In the genomic region with DNA sequence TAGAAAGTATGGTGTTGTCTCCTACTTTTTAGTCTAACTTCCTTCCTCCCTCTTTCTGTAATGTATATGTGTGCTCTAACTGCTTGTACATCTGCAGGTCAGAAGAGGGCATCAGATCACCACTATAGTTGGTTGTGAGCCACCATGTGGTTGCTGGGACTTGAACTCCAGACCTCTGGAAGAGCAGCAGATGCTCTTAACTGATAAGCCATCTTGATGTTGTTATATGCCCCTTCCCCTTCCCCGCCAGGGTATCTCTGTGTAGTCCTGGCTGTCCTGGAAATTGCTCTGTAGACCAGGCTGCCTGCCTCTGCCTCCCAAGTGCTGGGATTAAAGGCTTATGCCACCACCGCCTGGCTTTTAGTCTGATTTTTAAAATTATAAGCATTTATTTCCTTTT, we compare ENCODE assay signal across 18 mouse cellular contexts. TPM values are rescaled to one million over a fixed set of nuclear protein-coding genes. Genes with fewer than 3 reads are reported as not detected.
DNase-seq lines count a peak whose midpoint lies in the region; ATAC-seq and TF ChIP-seq lines count a peak whose summit lies in the region.
"Had no signal": no experiment of that assay in that cellular context is flagged by ENCODE, and none has a peak within 500 bp of the region (broad histone marks: within the 10 kb centered on the region; RNA-seq: fewer than 3 reads in every experiment).

No protein-coding gene starts in this region.

- ATAC-seq in intestine, postnatal 0 days: no peak
- no peak for ATAC-seq in intestine, embryonic 15.5 days
- no peak for ATAC-seq in forebrain, embryonic 15.5 days (replicated peaks)

- 95% methylated on average over 2 of the region's 2 CpGs for WGBS in intestine, postnatal 0 days
- WGBS in intestine, embryonic 15.5 days: 90% methylated on average over 2 of the region's 2 CpGs
- 91% methylated on average over 2 of the region's 2 CpGs for WGBS in forebrain, embryonic 15.5 days

- no peaks in the 10 kb centered on the region for H3K27me3 ChIP-seq in intestine, postnatal 0 days (replicated peaks; ENCODE audit: control insufficient read depth, insufficient read depth, low read length)
- no peaks in the 10 kb centered on the region for H3K27me3 ChIP-seq in intestine, embryonic 15.5 days (replicated peaks)
- H3K27me3 ChIP-seq in forebrain, embryonic 15.5 days: no peaks in the 10 kb centered on the region
- H3K27me3 ChIP-seq: heart, embryonic 13.5 days; limb, embryonic 13.5 days had no signal

- no peak overlapping the region for H3K27ac ChIP-seq in intestine, postnatal 0 days (ENCODE audit: low read depth, low read length)
- H3K27ac ChIP-seq in intestine, embryonic 15.5 days: no peak overlapping the region
- no peak overlapping the region for H3K27ac ChIP-seq in forebrain, embryonic 15.5 days (replicated peaks)

- DNase-seq in adrenal gland, adult (ENCODE audit: inconsistent age in 2 of 2, low spot score in 1 of 2): peak; percentile 20 to 51
- DNase-seq in adrenal gland, postnatal 4 days (ENCODE audit: low spot score in 2 of 2): no peak
- DNase-seq in 416B (ENCODE audit: low read depth) (peak; percentile 64), ZHBTc4 (ENCODE audit: low read depth, low spot score) (peak; percentile 36)
- no peak for DNase-seq in yolk sac, embryonic 10.5 days (ENCODE audit: low spot score)
- DNase-seq: B cell, adult 2 months; cerebellum, postnatal 10 days; embryo, embryonic 11 days; kidney, postnatal 14 days; lung, adult 18-20 months; lung, postnatal 36 days; retina, postnatal 1 day had no signal

- peaks cover 6% of the 10 kb centered on the region; the same call in 1 of the 2 replicates for H3K4me1 ChIP-seq in intestine, postnatal 0 days (replicated peaks; ENCODE audit: control insufficient read depth, insufficient read depth, low read length)
- 0 out of 2 replicates have a peak, but pooled peaks cover 2% of the 10 kb centered on the region for H3K4me1 ChIP-seq in intestine, embryonic 15.5 days (replicated peaks)
- peaks cover 14% of the 10 kb centered on the region for H3K4me1 ChIP-seq in forebrain, embryonic 15.5 days

- no peak overlapping the region for H3K9ac ChIP-seq in intestine, postnatal 0 days (ENCODE audit: low read depth, low read length)
- no peak overlapping the region for H3K9ac ChIP-seq in intestine, embryonic 15.5 days
- no peak overlapping the region for H3K9ac ChIP-seq in forebrain, embryonic 15.5 days (replicated peaks)

- no peaks in the 10 kb centered on the region for H3K36me3 ChIP-seq in intestine, postnatal 0 days (ENCODE audit: control insufficient read depth, insufficient read depth)
- H3K36me3 ChIP-seq in intestine, embryonic 15.5 days: peaks cover 3% of the 10 kb centered on the region; the same call in 1 of the 2 replicates
- H3K36me3 ChIP-seq in forebrain, embryonic 15.5 days: no peaks in the 10 kb centered on the region

- TF ChIP-seq CTCF in intestine, postnatal 0 days (IDR thresholded peaks at IDR 0.05; ENCODE audit: low read depth): peak; percentile 45

- H3K9me3 ChIP-seq in intestine, postnatal 0 days (ENCODE audit: control insufficient read depth): no peaks in the 10 kb centered on the region
- no peaks in the 10 kb centered on the region for H3K9me3 ChIP-seq in intestine, embryonic 15.5 days
- H3K9me3 ChIP-seq in forebrain, embryonic 15.5 days: no peaks in the 10 kb centered on the region
- H3K9me3 ChIP-seq: heart, embryonic 13.5 days; limb, embryonic 13.5 days had no signal

- H3K4me2 ChIP-seq in intestine, postnatal 0 days (replicated peaks; ENCODE audit: low read depth): no peak overlapping the region
- no peak overlapping the region for H3K4me2 ChIP-seq in intestine, embryonic 15.5 days (replicated peaks)
- no peak overlapping the region for H3K4me2 ChIP-seq in forebrain, embryonic 15.5 days (replicated peaks)

- no peak overlapping the region for H3K4me3 ChIP-seq in intestine, postnatal 0 days (ENCODE audit: low read depth, low read length)
- H3K4me3 ChIP-seq in intestine, embryonic 15.5 days (replicated peaks): no peak overlapping the region
- H3K4me3 ChIP-seq in forebrain, embryonic 15.5 days: no peak overlapping the region

RNA-seq across cellular contexts. Expression of gene Ahcyl2, which starts 0.9 kb away (rescaled TPM):
- 100 to 1,000 TPM in 1 of 2 experiments, 10 to 100 TPM in 1; 93.7 to 119 TPM for total RNA-seq in adrenal gland, postnatal 4 days (2021)
- polyA plus RNA-seq in intestine, postnatal 0 days (2015; fragmentation: Nextera tagmentation; extraction: Ambion mirVana): 74.7 and 83.6 TPM in 2 replicates
- 62.1 and 70.2 TPM in 2 replicates for polyA plus RNA-seq in intestine, embryonic 15.5 days (2015; fragmentation: Nextera tagmentation; extraction: Ambion mirVana)
- 12.9 and 13.0 TPM in 2 replicates for polyA plus RNA-seq in forebrain, embryonic 15.5 days (2015; fragmentation: Nextera tagmentation; extraction: Ambion mirVana)

RNA-seq across cellular contexts. Expression of gene Smo, which starts 31.6 kb away (rescaled TPM):
- 10 to 100 TPM; 88.5 to 94.3 TPM for total RNA-seq in adrenal gland, postnatal 4 days (2021)
- 7.1 and 7.4 TPM in 2 replicates for polyA plus RNA-seq in intestine, postnatal 0 days (2015; fragmentation: Nextera tagmentation; extraction: Ambion mirVana)
- 29.4 and 30.1 TPM in 2 replicates for polyA plus RNA-seq in intestine, embryonic 15.5 days (2015; fragmentation: Nextera tagmentation; extraction: Ambion mirVana)
- polyA plus RNA-seq in forebrain, embryonic 15.5 days (2015; fragmentation: Nextera tagmentation; extraction: Ambion mirVana): 14.4 and 16.3 TPM in 2 replicates
- total RNA-seq: neutrophil, adult 5-6 weeks had no signal

Comparison
In these comparisons a context has a peak if more than half of its experiments do, and no peak if none do; other contexts are left out.
1. DNase-seq: peak in adrenal gland, adult (2 of 2), 416B (single experiment) and ZHBTc4 (single experiment); none in adrenal gland, postnatal 4 days (0 of 2) and yolk sac, embryonic 10.5 days (single experiment).